Mouse (Mus musculus) kidney, postnatal 0 days (tissue): Measurements from ENCODE around the gene Acot11. TPM values are rescaled to one million over a fixed set of nuclear protein-coding genes. Genes with fewer than 3 reads are reported as not detected.

ENCODE experiments used
- ATAC-seq: fragments of 200-750 bp; cut with Nextera tagmentation; replicated peaks from 2 replicates; pipeline ENCODE4 v1.8.0; 2017; ENCODE audit warnings: low read depth, moderate number of reproducible peaks, moderate TSS enrichment, moderate library complexity; ENCODE audit not compliant: low FRiP score
- DNase-seq: peaks from one replicate; pipeline ENCODE4 v3.0.0-alpha.2; 2016; ENCODE audit warnings: low spot score
- H3K27ac ChIP-seq: fragments of 300-500 bp; sonication (generic); 2 replicates; pipeline ENCODE4 v1.5.1; 2014; ENCODE audit warnings: mild to moderate bottlenecking
- H3K27me3 ChIP-seq: fragments of 300-500 bp; sonication (generic); 2 replicates; pipeline ENCODE4 v1.6.1; 2014; ENCODE audit warnings: low read length, mixed read lengths; ENCODE audit not compliant: insufficient read depth
- H3K36me3 ChIP-seq: fragments of 300-500 bp; sonication (generic); 2 replicates; pipeline ENCODE4 v1.6.1; 2014; ENCODE audit warnings: low read length, mixed read lengths; ENCODE audit not compliant: insufficient read depth
- H3K4me1 ChIP-seq: fragments of 300-500 bp; sonication (generic); replicated peaks from 2 replicates; pipeline ENCODE4 v1.6.1; 2014; ENCODE audit warnings: antibody characterized with exemption, low read length, mixed read lengths; ENCODE audit not compliant: insufficient read depth
- H3K4me2 ChIP-seq: fragments of 300-500 bp; sonication (generic); 2 replicates; pipeline ENCODE4 v1.6.1; 2014; ENCODE audit warnings: mild to moderate bottlenecking, low read length, moderate library complexity, mixed read lengths
- H3K4me3 ChIP-seq: fragments of 300-500 bp; sonication (generic); replicated peaks from 2 replicates; pipeline ENCODE4 v1.5.1; 2014; ENCODE audit warnings: low read depth, low read length
- H3K9ac ChIP-seq: fragments of 300-500 bp; sonication (generic); 2 replicates; pipeline ENCODE4 v1.6.1; 2014; ENCODE audit warnings: low read depth, low read length
- H3K9me3 ChIP-seq: fragments of 300-500 bp; sonication (generic); replicated peaks from 2 replicates; pipeline ENCODE4 v1.6.1; 2016; ENCODE audit warnings: low read length, inconsistent platforms, mixed read lengths
- CTCF ChIP-seq: IDR thresholded peaks from 2 replicates; pipeline ENCODE4 v1.5.1; 2016; ENCODE audit warnings: antibody characterized with exemption, low read depth, mild to moderate bottlenecking, moderate library complexity
- WGBS: fragments of 180-500 bp; shearing (Covaris S2); extraction: QIAGEN DNeasy Blood & Tissue Kit; methylation state at CpG from one replicate; pipeline ENCODE4 v1.1.7; 2014; 5-methylcytosine and 5-hydroxymethylcytosine counted together
- polyA plus RNA-seq: library from polyadenylated mRNA; unstranded; fragments of >200 nt; fragmentation: Nextera tagmentation; extraction: Ambion mirVana; gene quantifications from 2 replicates; pipeline ENCODE4 v1.2.1, GENCODE M21; 2015

The Acot11 gene
- polyA plus RNA-seq, 1 experiment from 2014 or later: 1.7 TPM

DNA sequence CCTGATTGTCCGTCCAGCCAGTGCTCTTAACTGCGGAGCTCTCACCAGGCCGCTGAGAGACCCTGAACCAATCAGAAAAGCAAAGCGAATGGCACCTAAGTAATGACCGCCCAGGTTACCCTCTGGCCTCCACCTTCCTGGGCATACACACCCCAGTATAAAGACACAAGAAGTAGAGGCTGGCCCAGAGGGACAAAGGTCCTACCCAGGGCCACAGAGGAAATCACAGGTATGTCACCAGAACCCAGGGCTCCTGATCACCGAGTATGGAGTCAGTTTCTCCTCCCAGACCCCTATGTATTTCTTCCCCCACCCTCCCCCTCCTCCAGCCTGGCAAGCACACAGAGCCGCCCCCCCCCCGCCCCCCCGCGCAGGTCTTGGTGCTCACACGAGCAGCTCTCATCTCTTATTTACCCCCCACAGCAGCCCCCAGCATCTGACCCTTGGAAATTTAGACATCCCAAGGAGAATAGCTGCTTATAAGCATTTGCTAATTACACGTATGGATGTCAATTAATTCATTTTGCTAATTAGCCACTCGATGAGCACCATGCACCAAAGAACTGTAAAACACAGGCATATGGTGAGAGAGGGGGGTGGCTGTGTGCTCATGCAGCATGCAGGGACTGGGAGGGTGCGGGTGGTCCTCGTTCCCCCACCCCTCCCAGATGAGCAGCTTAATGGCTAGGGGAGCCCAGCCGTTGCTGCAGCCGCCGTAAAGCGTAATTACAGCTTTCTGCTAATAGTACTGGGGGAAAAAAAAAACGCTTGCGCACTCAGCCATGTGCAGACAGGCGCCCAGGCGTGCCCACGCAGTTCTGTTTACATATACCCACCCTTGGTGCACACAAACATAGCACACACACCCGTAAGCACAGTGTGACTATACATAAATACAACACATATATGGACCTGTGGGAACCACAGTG is 10.9 kb upstream of the Acot11 start:
- no peak overlapping the region for H3K4me2 ChIP-seq
- no peaks in the 10 kb centered on the region for H3K4me1 ChIP-seq
- DNase-seq (no peak), ATAC-seq (no peak)
- H3K4me3 ChIP-seq: no peak overlapping the region
- no peaks in the 10 kb centered on the region for H3K9me3 ChIP-seq
- WGBS: 37% methylated on average over 24 of the region's 25 CpGs
- no peaks in the 10 kb centered on the region for H3K27me3 ChIP-seq
- H3K27ac ChIP-seq: no peak overlapping the region
- no peak for TF ChIP-seq CTCF
- no peaks in the 10 kb centered on the region for H3K36me3 ChIP-seq
- H3K9ac ChIP-seq: no peak overlapping the region

- Histone ChIP-seq H3K4me1 (no peaks in the 10 kb centered on the region), H3K9me3 (no peaks in the 10 kb centered on the region), H3K36me3 (no peaks in the 10 kb centered on the region), H3K4me3 (no peak overlapping the region), H3K27me3 (no peaks in the 10 kb centered on the region), H3K9ac (no peak overlapping the region), H3K27ac (no peak overlapping the region), H3K4me2 (no peak overlapping the region)
- no peak for DNase-seq
- no peak for TF ChIP-seq CTCF
- 93% methylated on average over 8 of the region's 8 CpGs for WGBS
- ATAC-seq: no peak
These were observed 6.4 kb upstream of the Acot11 start for GRCm38 (mm10) chr4:106811162-106811561.

GRCm38 (mm10) chr4:106810039-106810438 is 5.2 kb upstream of the Acot11 start:
- H3K4me1 ChIP-seq: peaks cover 1% of the 10 kb centered on the region
- H3K9ac ChIP-seq: no peak overlapping the region
- DNase-seq (no peak), ATAC-seq (no peak)
- 94% methylated on average over 6 of the region's 6 CpGs for WGBS
- no peaks in the 10 kb centered on the region for H3K9me3 ChIP-seq
- no peaks in the 10 kb centered on the region for H3K36me3 ChIP-seq
- H3K27me3 ChIP-seq: no peaks in the 10 kb centered on the region
- no peak overlapping the region for H3K4me3 ChIP-seq
- TF ChIP-seq CTCF: peak; percentile 52
- no peak overlapping the region for H3K27ac ChIP-seq
- H3K4me2 ChIP-seq: no peak overlapping the region

DNA sequence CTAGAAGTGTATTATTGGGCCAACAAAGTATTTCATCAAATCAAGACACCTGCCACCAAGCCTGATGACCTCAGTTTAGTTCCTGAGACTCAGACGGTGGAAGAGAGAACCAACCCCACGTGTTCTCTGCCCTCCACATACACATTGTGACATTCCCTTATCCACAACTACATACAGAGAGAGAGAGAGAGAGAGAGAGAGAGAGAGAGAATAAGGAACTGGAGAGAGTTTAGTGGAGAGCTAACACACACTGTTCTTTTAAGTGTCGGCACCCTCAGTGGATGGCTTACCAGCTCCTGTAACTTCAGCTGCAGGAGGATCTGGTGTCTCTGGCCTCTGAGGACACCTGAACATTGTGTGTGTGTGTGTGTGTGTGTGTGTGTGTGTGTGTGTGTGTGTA is 2.5 kb upstream of the Acot11 start:
- H3K4me1 ChIP-seq: peaks cover 9% of the 10 kb centered on the region
- TF ChIP-seq CTCF: no peak
- no peak overlapping the region for H3K4me2 ChIP-seq
- ATAC-seq: no peak
- no peak overlapping the region for H3K27ac ChIP-seq
- no peak for DNase-seq
- no peak overlapping the region for H3K9ac ChIP-seq
- no peaks in the 10 kb centered on the region for H3K27me3 ChIP-seq
- no peaks in the 10 kb centered on the region for H3K36me3 ChIP-seq
- H3K9me3 ChIP-seq: no peaks in the 10 kb centered on the region
- 61% methylated on average over 3 of the region's 3 CpGs for WGBS
- no peak overlapping the region for H3K4me3 ChIP-seq

GRCm38 (mm10) chr4:106805890-106806289 is 1.1 kb upstream of the Acot11 start:
- Histone ChIP-seq H3K4me3 (no peak overlapping the region), H3K4me1 (peaks cover 9% of the 10 kb centered on the region), H3K9me3 (no peaks in the 10 kb centered on the region), H3K36me3 (no peaks in the 10 kb centered on the region), H3K27ac (no peak overlapping the region), H3K4me2 (no peak overlapping the region), H3K9ac (no peak overlapping the region), H3K27me3 (no peaks in the 10 kb centered on the region)
- ATAC-seq (no peak), DNase-seq (no peak)
- no peak for TF ChIP-seq CTCF
- 50% methylated on average over 2 of the region's 2 CpGs for WGBS

GRCm38 (mm10) chr4:106804201-106804909 is 443 bp downstream of the Acot11 start:
- peak overlapping the region; percentile 51; the same call in 1 of the 2 replicates for H3K9ac ChIP-seq
- no peak for DNase-seq
- H3K9me3 ChIP-seq: no peaks in the 10 kb centered on the region
- 0 out of 2 replicates have a peak overlapping the region, but pooled peaks have one; percentile 3 for H3K4me3 ChIP-seq
- H3K27me3 ChIP-seq: no peaks in the 10 kb centered on the region
- TF ChIP-seq CTCF: no peak
- ATAC-seq: no peak
- no peaks in the 10 kb centered on the region for H3K36me3 ChIP-seq
- 38% methylated on average over 16 of the region's 16 CpGs for WGBS
- no peak overlapping the region for H3K27ac ChIP-seq
- peaks cover 12% of the 10 kb centered on the region for H3K4me1 ChIP-seq
- H3K4me2 ChIP-seq: peak overlapping the region; percentile 49
